Mouse (Mus musculus): Measurements from ENCODE around the gene Lct. TPM values are rescaled to one million over a fixed set of nuclear protein-coding genes. Genes with fewer than 3 reads are reported as not detected.
"Not testable (repeated sequence)": the region's sequence is repeated elsewhere in the genome, so short reads cannot be mapped to it uniquely, and the experiment has no call there.

Gene Lct
- polyA plus RNA-seq, 1 experiment from 2014 or later = 0.40 TPM

- Histone ChIP-seq H3K9me3 (ENCODE audit: control insufficient read depth, low read length) (no peaks in the 10 kb centered on the region), H3K36me3 (ENCODE audit: control insufficient read depth, insufficient read depth, low read length) (peaks cover 4% of the 10 kb centered on the region), H3K4me3 (ENCODE audit: low read depth, low read length) (no peak overlapping the region), H3K27ac (ENCODE audit: low read depth, low read length) (no peak overlapping the region), H3K27me3 (ENCODE audit: control insufficient read depth, insufficient read depth, low read length) (no peaks in the 10 kb centered on the region), H3K4me1 (ENCODE audit: control insufficient read depth, insufficient read depth, low read length) (0 out of 2 replicates have a peak, but pooled peaks cover 3% of the 10 kb centered on the region), H3K4me2 (ENCODE audit: low read depth) (peak overlapping the region; percentile 49), H3K9ac (ENCODE audit: low read length) (peak overlapping the region; percentile 5; the same call in 1 of the 2 replicates)
- no peak for ATAC-seq (ENCODE audit: insufficient read depth, low FRiP score, low TSS enrichment)
- DNase-seq (ENCODE audit: low spot score) = no peak
- WGBS = 71% methylated on average over 3 of the region's 3 CpGs
Observed at GRCm38 (mm10) chr1:128357452-128357851, 29.3 kb upstream of the Lct start.

- H3K9me3 ChIP-seq (ENCODE audit: control insufficient read depth, low read length) = no peaks in the 10 kb centered on the region
- DNase-seq (ENCODE audit: low spot score) (no peak), ATAC-seq (ENCODE audit: insufficient read depth, low FRiP score, low TSS enrichment) (no peak)
- H3K9ac ChIP-seq (ENCODE audit: low read length) = no peak overlapping the region
- peaks cover 4% of the 10 kb centered on the region for H3K36me3 ChIP-seq (ENCODE audit: control insufficient read depth, insufficient read depth, low read length)
- no peak overlapping the region for H3K4me2 ChIP-seq (ENCODE audit: low read depth)
- WGBS = 87% methylated on average over 3 of the region's 3 CpGs
- 0 out of 2 replicates have a peak, but pooled peaks cover 3% of the 10 kb centered on the region for H3K4me1 ChIP-seq (ENCODE audit: control insufficient read depth, insufficient read depth, low read length)
- H3K27me3 ChIP-seq (ENCODE audit: control insufficient read depth, insufficient read depth, low read length) = no peaks in the 10 kb centered on the region
- no peak overlapping the region for H3K27ac ChIP-seq (ENCODE audit: low read depth, low read length)
- H3K4me3 ChIP-seq (ENCODE audit: low read depth, low read length) = no peak overlapping the region
Observed at GRCm38 (mm10) chr1:128353092-128353491, 25.0 kb upstream of the Lct start.

GRCm38 (mm10) chr1:128344232-128344631 lies 16.1 kb upstream of the Lct start:
- 61% methylated on average over 10 of the region's 10 CpGs for WGBS
- H3K9me3 ChIP-seq (ENCODE audit: control insufficient read depth, low read length) = no peaks in the 10 kb centered on the region
- H3K4me3 ChIP-seq (ENCODE audit: low read depth, low read length) = no peak overlapping the region
- DNase-seq (ENCODE audit: low spot score) (no peak), ATAC-seq (ENCODE audit: insufficient read depth, low FRiP score, low TSS enrichment) (0 out of 2 replicates have a peak, but pooled peaks have one; percentile 38)
- H3K4me1 ChIP-seq (ENCODE audit: control insufficient read depth, insufficient read depth, low read length) = no peaks in the 10 kb centered on the region
- H3K27ac ChIP-seq (ENCODE audit: low read depth, low read length) = no peak overlapping the region
- H3K27me3 ChIP-seq (ENCODE audit: control insufficient read depth, insufficient read depth, low read length) = no peaks in the 10 kb centered on the region
- no peak overlapping the region for H3K9ac ChIP-seq (ENCODE audit: low read length)
- peaks cover 9% of the 10 kb centered on the region for H3K36me3 ChIP-seq (ENCODE audit: control insufficient read depth, insufficient read depth, low read length)
- H3K4me2 ChIP-seq (ENCODE audit: low read depth) = no peak overlapping the region

GRCm38 (mm10) chr1:128337708-128338320 lies 9.7 kb upstream of the Lct start:
- peaks cover 10% of the 10 kb centered on the region for H3K36me3 ChIP-seq (ENCODE audit: control insufficient read depth, insufficient read depth, low read length)
- WGBS = 92% methylated on average over 13 of the region's 13 CpGs
- no peaks in the 10 kb centered on the region for H3K9me3 ChIP-seq (ENCODE audit: control insufficient read depth, low read length)

GRCm38 (mm10) chr1:128330313-128330712 lies 2.2 kb upstream of the Lct start:
- H3K9me3 ChIP-seq (ENCODE audit: control insufficient read depth, low read length) = no peaks in the 10 kb centered on the region
- no peak overlapping the region for H3K9ac ChIP-seq (ENCODE audit: low read length)
- H3K4me2 ChIP-seq (ENCODE audit: low read depth) = no peak overlapping the region
- no peak for DNase-seq (ENCODE audit: low spot score)
- WGBS = 97% methylated on average over 1 of the region's 1 CpGs
- ATAC-seq (ENCODE audit: insufficient read depth, low FRiP score, low TSS enrichment) = no peak
- H3K4me1 ChIP-seq (ENCODE audit: control insufficient read depth, insufficient read depth, low read length) = no peaks in the 10 kb centered on the region
- no peak overlapping the region for H3K4me3 ChIP-seq (ENCODE audit: low read depth, low read length)
- H3K27ac ChIP-seq (ENCODE audit: low read depth, low read length) = no peak overlapping the region
- peaks cover 8% of the 10 kb centered on the region for H3K36me3 ChIP-seq (ENCODE audit: control insufficient read depth, insufficient read depth, low read length)
- H3K27me3 ChIP-seq (ENCODE audit: control insufficient read depth, insufficient read depth, low read length) = no peaks in the 10 kb centered on the region

More at GRCm38 (mm10) chr1:128337708-128338320, 9.7 kb upstream of the Lct start:
- no peak overlapping the region for H3K9ac ChIP-seq (ENCODE audit: low read length)
- H3K4me3 ChIP-seq (ENCODE audit: low read depth, low read length) = no peak overlapping the region
- H3K27ac ChIP-seq (ENCODE audit: low read depth, low read length) = no peak overlapping the region
- DNase-seq (ENCODE audit: low spot score) = no peak
- no peaks in the 10 kb centered on the region for H3K4me1 ChIP-seq (ENCODE audit: control insufficient read depth, insufficient read depth, low read length)
- no peak for ATAC-seq (ENCODE audit: insufficient read depth, low FRiP score, low TSS enrichment)
- H3K4me2 ChIP-seq (ENCODE audit: low read depth) = no peak overlapping the region
- no peaks in the 10 kb centered on the region for H3K27me3 ChIP-seq (ENCODE audit: control insufficient read depth, insufficient read depth, low read length)

GRCm38 (mm10) chr1:128327165-128327564 lies 953 bp downstream of the Lct start:
- H3K27ac ChIP-seq (ENCODE audit: low read depth, low read length) = no peak overlapping the region
- DNase-seq (ENCODE audit: low spot score) (no peak), ATAC-seq (ENCODE audit: insufficient read depth, low FRiP score, low TSS enrichment) (no peak)
- H3K9ac ChIP-seq (ENCODE audit: low read length) = no peak overlapping the region
- WGBS = 95% methylated on average over 1 of the region's 1 CpGs
- no peaks in the 10 kb centered on the region for H3K27me3 ChIP-seq (ENCODE audit: control insufficient read depth, insufficient read depth, low read length)
- no peaks in the 10 kb centered on the region for H3K4me1 ChIP-seq (ENCODE audit: control insufficient read depth, insufficient read depth, low read length)
- no peak overlapping the region for H3K4me2 ChIP-seq (ENCODE audit: low read depth)
- H3K9me3 ChIP-seq (ENCODE audit: control insufficient read depth, low read length) = no peaks in the 10 kb centered on the region
- no peak overlapping the region for H3K4me3 ChIP-seq (ENCODE audit: low read depth, low read length)
- no peaks in the 10 kb centered on the region; the same call in 1 of the 2 replicates for H3K36me3 ChIP-seq (ENCODE audit: control insufficient read depth, insufficient read depth, low read length)

GRCm38 (mm10) chr1:128324776-128325175 lies 3.3 kb downstream of the Lct start:
- Histone ChIP-seq H3K27ac (ENCODE audit: low read depth, low read length) (no peak overlapping the region), H3K9ac (ENCODE audit: low read length) (no peak overlapping the region), H3K9me3 (ENCODE audit: control insufficient read depth, low read length) (no peaks in the 10 kb centered on the region), H3K4me3 (ENCODE audit: low read depth, low read length) (no peak overlapping the region), H3K36me3 (ENCODE audit: control insufficient read depth, insufficient read depth, low read length) (no peaks in the 10 kb centered on the region; the same call in 1 of the 2 replicates), H3K4me1 (ENCODE audit: control insufficient read depth, insufficient read depth, low read length) (no peaks in the 10 kb centered on the region), H3K4me2 (ENCODE audit: low read depth) (no peak overlapping the region), H3K27me3 (ENCODE audit: control insufficient read depth, insufficient read depth, low read length) (no peaks in the 10 kb centered on the region)
- ATAC-seq (ENCODE audit: insufficient read depth, low FRiP score, low TSS enrichment) = no peak
- whole genome bisulfite sequencing = 89% methylated on average over 2 of the region's 2 CpGs
- no peak for DNase-seq (ENCODE audit: low spot score)

GRCm38 (mm10) chr1:128323026-128323643 lies 5.0 kb downstream of the Lct start:
- H3K27me3 ChIP-seq (ENCODE audit: control insufficient read depth, insufficient read depth, low read length) = no peaks in the 10 kb centered on the region
- ATAC-seq (ENCODE audit: insufficient read depth, low FRiP score, low TSS enrichment) (no peak), DNase-seq (ENCODE audit: low spot score) (no peak)
- H3K36me3 ChIP-seq (ENCODE audit: control insufficient read depth, insufficient read depth, low read length) = no peaks in the 10 kb centered on the region; the same call in 1 of the 2 replicates
- H3K4me2 ChIP-seq (ENCODE audit: low read depth) = no peak overlapping the region
- no peak overlapping the region for H3K27ac ChIP-seq (ENCODE audit: low read depth, low read length)
- no peak overlapping the region for H3K4me3 ChIP-seq (ENCODE audit: low read depth, low read length)
- H3K9me3 ChIP-seq (ENCODE audit: control insufficient read depth, low read length) = no peaks in the 10 kb centered on the region
- WGBS = 93% methylated on average over 8 of the region's 8 CpGs
- no peak overlapping the region for H3K9ac ChIP-seq (ENCODE audit: low read length)
- no peaks in the 10 kb centered on the region for H3K4me1 ChIP-seq (ENCODE audit: control insufficient read depth, insufficient read depth, low read length)

GRCm38 (mm10) chr1:128319266-128319665 lies 8.9 kb downstream of the Lct start:
- H3K4me3 ChIP-seq (ENCODE audit: low read depth, low read length); ATAC-seq (ENCODE audit: insufficient read depth, low FRiP score, low TSS enrichment); DNase-seq (ENCODE audit: low spot score); H3K27me3 ChIP-seq (ENCODE audit: control insufficient read depth, insufficient read depth, low read length); H3K4me2 ChIP-seq (ENCODE audit: low read depth); H3K9me3 ChIP-seq (ENCODE audit: control insufficient read depth, low read length); H3K36me3 ChIP-seq (ENCODE audit: control insufficient read depth, insufficient read depth, low read length); H3K4me1 ChIP-seq (ENCODE audit: control insufficient read depth, insufficient read depth, low read length); H3K27ac ChIP-seq (ENCODE audit: low read depth, low read length); H3K9ac ChIP-seq (ENCODE audit: low read length): not testable (repeated sequence)
- 90% methylated on average over 6 of the region's 6 CpGs for WGBS

Data from neural tube, embryonic 11.5 days (tissue).